Mouse (Mus musculus) bone marrow macrophage, adult 2 months (primary cell): ENCODE results near the gene Uckl1. TPM values are rescaled to one million over a fixed set of nuclear protein-coding genes. Genes with fewer than 3 reads are reported as not detected.

Experiments used
- H3K27ac ChIP-seq: 2 replicates; pipeline ENCODE4 v1.5.1; 2012; ENCODE audit warnings: low read depth, low read length; ENCODE audit not compliant: insufficient read depth
- H3K4me1 ChIP-seq: 2 replicates; pipeline ENCODE4 v1.6.1; 2012; ENCODE audit warnings: low read length; ENCODE audit not compliant: control insufficient read depth, insufficient read depth
- H3K4me3 ChIP-seq: 2 replicates; pipeline ENCODE4 v1.5.1; 2012; ENCODE audit warnings: mild to moderate bottlenecking, low read length, moderate library complexity; ENCODE audit not compliant: insufficient read depth
- CTCF ChIP-seq: IDR thresholded peaks from 2 replicates; pipeline ENCODE4 v1.5.1; 2012; ENCODE audit warnings: low read depth, mild to moderate bottlenecking, low read length, moderate library complexity
- POLR2A ChIP-seq: IDR thresholded peaks from 2 replicates; pipeline ENCODE4 v1.6.1; 2012; ENCODE audit warnings: mild to moderate bottlenecking, low read depth, low read length, borderline replicate concordance
- polyA plus RNA-seq: library from polyadenylated mRNA; stranded (reverse); fragments of >200 nt; gene quantifications from 2 replicates; pipeline ENCODE4 v1.2.4, GENCODE M21; 2012; ENCODE audit not compliant: missing spikeins, insufficient read depth, insufficient read length

Gene Uckl1
- polyA plus RNA-seq, 1 experiment, result 113 TPM

- peak overlapping the region; percentile 98 for H3K4me3 ChIP-seq
- H3K4me1 ChIP-seq, result peaks cover 24% of the 10 kb centered on the region
- H3K27ac ChIP-seq, result peak overlapping the region; percentile 89
- TF ChIP-seq POLR2A (no peak), CTCF (no peak)
These were observed 63.8 kb downstream of the Uckl1 start for GRCm38 (mm10) chr2:181520936-181521227.

- peaks cover 21% of the 10 kb centered on the region for H3K4me1 ChIP-seq
- H3K4me3 ChIP-seq, result peak within 1 kb of the TSS; percentile 98
- H3K27ac ChIP-seq, result peak within 1 kb of the TSS; percentile 89
- TF ChIP-seq CTCF (no peak), POLR2A (no peak)
These were observed 64.4 kb downstream of the Uckl1 start, which contains the start of gene Dnajc5 for GRCm38 (mm10) chr2:181520118-181520935. Gene Dnajc5, plus strand, starts transcription at chr2:181520485.

GRCm38 (mm10) chr2:181519201-181519600, 65.5 kb downstream of the Uckl1 start:
- TF ChIP-seq CTCF (no peak), POLR2A (no peak)
- peaks cover 18% of the 10 kb centered on the region for H3K4me1 ChIP-seq
- peak overlapping the region; percentile 98 for H3K4me3 ChIP-seq
- H3K27ac ChIP-seq, result peak overlapping the region; percentile 89; the same call in 1 of the 2 replicates

Other genes with a start within 250 kb of the Uckl1 start
- gene Zgpat, start 220.0 kb downstream of the Uckl1 start, polyA plus RNA-seq, result 18.7 and 22.5 TPM in 2 replicates
- 41.3 and 47.7 TPM in 2 replicates for gene Arfrp1, start 219.5 kb downstream of the Uckl1 start, polyA plus RNA-seq
- 10.9 and 15.7 TPM in 2 replicates for gene Lime1, start 204.8 kb downstream of the Uckl1 start, polyA plus RNA-seq
- gene Zbtb46, start 125.5 kb downstream of the Uckl1 start, polyA plus RNA-seq, result 0.11 and 0.55 TPM in 2 replicates
- gene Abhd16b, start 91.7 kb downstream of the Uckl1 start, polyA plus RNA-seq, result not detected in 2 replicates
- 61.9 and 65.6 TPM in 2 replicates for gene Tpd52l2, start 87.8 kb downstream of the Uckl1 start, polyA plus RNA-seq
- gene Dnajc5, start 64.4 kb downstream of the Uckl1 start, polyA plus RNA-seq, result 66.3 and 71.7 TPM in 2 replicates
- gene Prpf6, start 7.0 kb upstream of the Uckl1 start, polyA plus RNA-seq, result 38.1 and 45.7 TPM in 2 replicates
- gene Zfp512b, start 7.9 kb upstream of the Uckl1 start, polyA plus RNA-seq, result 18.6 and 23.0 TPM in 2 replicates
- gene Samd10, start 14.3 kb upstream of the Uckl1 start, polyA plus RNA-seq, result 5.0 and 5.3 TPM in 2 replicates
- not detected in 2 replicates for gene Gm29797, start 72.1 kb upstream of the Uckl1 start, polyA plus RNA-seq
- gene Sox18, start 86.7 kb upstream of the Uckl1 start, polyA plus RNA-seq, result not detected in 2 replicates
- gene Tcea2, start 95.4 kb upstream of the Uckl1 start, polyA plus RNA-seq, result 4.4 and 7.0 TPM in 2 replicates
- 155 and 173 TPM in 2 replicates for gene Rgs19, start 109.1 kb upstream of the Uckl1 start, polyA plus RNA-seq
- not detected in 2 replicates for gene Lkaaear1, start 113.5 kb upstream of the Uckl1 start, polyA plus RNA-seq
- gene Oprl1, start 130.1 kb upstream of the Uckl1 start, polyA plus RNA-seq, result not detected in 2 replicates
- not detected in 2 replicates for gene Myt1, start 178.4 kb upstream of the Uckl1 start, polyA plus RNA-seq